11 mouse cellular contexts compared by ENCODE assay signal in the genomic region with DNA sequence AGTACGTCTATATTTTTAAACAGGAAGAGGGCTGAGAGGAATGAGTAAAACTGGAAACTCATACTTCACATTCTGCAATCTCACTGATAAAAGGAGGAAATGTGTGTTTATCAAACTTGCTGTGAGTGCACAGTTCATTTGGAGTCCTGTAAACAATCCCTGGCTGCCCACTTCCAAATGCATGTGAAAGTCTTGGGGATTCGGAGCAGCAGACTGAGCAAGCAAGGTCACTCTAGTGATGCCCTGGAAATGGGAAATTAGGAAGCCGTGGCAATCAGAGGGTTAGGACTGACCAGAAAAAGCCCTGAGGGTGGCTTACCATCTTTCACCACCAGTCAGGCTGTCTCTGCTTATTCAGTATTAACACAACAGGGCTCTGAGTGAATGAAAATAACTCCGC. TPM values are rescaled to one million over a fixed set of nuclear protein-coding genes. Genes with fewer than 3 reads are reported as not detected.
DNase-seq lines count a peak whose midpoint lies in the region; ATAC-seq lines count a peak whose summit lies in the region.
"Had no signal": no experiment of that assay in that cellular context is flagged by ENCODE, and none has a peak within 500 bp of the region (broad histone marks: within the 10 kb centered on the region; RNA-seq: fewer than 3 reads in every experiment).

No protein-coding gene starts in this region.

- H3K27me3 ChIP-seq in liver, embryonic 11.5 days (replicated peaks; ENCODE audit: control insufficient read depth, insufficient read depth, low read length) = no peaks in the 10 kb centered on the region
- H3K27me3 ChIP-seq: embryonic facial prominence, embryonic 15.5 days had no signal

- DNase-seq in cerebellum, adult 9-10 months = peak; percentile 6
- no peak for DNase-seq in cerebellum, adult 8-10 months
- DNase-seq in retina, postnatal 1 day = peak; percentile 45
- DNase-seq in retina, embryonic 14.5 days (ENCODE audit: low spot score) = no peak
- DNase-seq in liver, embryonic 11.5 days (ENCODE audit: low spot score) = no peak
- DNase-seq in thymus, postnatal 36 days = no peak
- no peak for DNase-seq in gastrocnemius, postnatal 4 days (ENCODE audit: low spot score in 2 of 2)
- DNase-seq: thymus, adult 18-20 months had no signal

- peak; percentile 45 for ATAC-seq in liver, embryonic 11.5 days (replicated peaks; ENCODE audit: low FRiP score)
- ATAC-seq in granulocyte monocyte progenitor cell, adult 5-6 weeks (replicated peaks; ENCODE audit: poor library complexity, severe bottlenecking) = no peak

- no peak overlapping the region for H3K9ac ChIP-seq in liver, embryonic 11.5 days (ENCODE audit: low read depth, low read length)
- H3K9ac ChIP-seq: embryonic facial prominence, embryonic 15.5 days had no signal

- WGBS in liver, embryonic 11.5 days = 41% methylated on average over 4 of the region's 4 CpGs

- H3K36me3 ChIP-seq in liver, embryonic 11.5 days (ENCODE audit: control insufficient read depth, insufficient read depth, low read length) = no peaks in the 10 kb centered on the region
- H3K36me3 ChIP-seq: embryonic facial prominence, embryonic 15.5 days had no signal

- H3K4me1 ChIP-seq in liver, embryonic 11.5 days (replicated peaks; ENCODE audit: control insufficient read depth, insufficient read depth, low read length) = no peaks in the 10 kb centered on the region; the same call in 1 of the 2 replicates
- H3K4me1 ChIP-seq: embryonic facial prominence, embryonic 15.5 days had no signal

- H3K27ac ChIP-seq in liver, embryonic 11.5 days (ENCODE audit: low read depth, low read length) = no peak overlapping the region
- H3K27ac ChIP-seq: embryonic facial prominence, embryonic 15.5 days; macrophage had no signal

- no peak overlapping the region for H3K4me3 ChIP-seq in liver, embryonic 11.5 days (ENCODE audit: low read depth, low read length)
- H3K4me3 ChIP-seq: embryonic facial prominence, embryonic 15.5 days had no signal

- no peak overlapping the region for H3K4me2 ChIP-seq in liver, embryonic 11.5 days
- H3K4me2 ChIP-seq: embryonic facial prominence, embryonic 15.5 days had no signal

- no peaks in the 10 kb centered on the region for H3K9me3 ChIP-seq in liver, embryonic 11.5 days (ENCODE audit: control insufficient read depth, low read length)
- H3K9me3 ChIP-seq: embryonic facial prominence, embryonic 15.5 days had no signal

RNA-seq across cellular contexts. Expression of a gene that starts 30.1 kb away (rescaled TPM):
- polyA plus RNA-seq in liver, embryonic 11.5 days (2014; fragmentation: Nextera tagmentation; extraction: Ambion mirVana) = 27.5 and 27.7 TPM in 2 replicates
- total RNA-seq in granulocyte monocyte progenitor cell, adult 5-6 weeks (2014; fragmentation: Nextera tagmentation) = 30.4 and 43.2 TPM in 2 replicates
- total RNA-seq in granulocyte monocyte progenitor cell, adult 5-6 weeks (2017) = 15.1 and 17.1 TPM in 2 replicates
- 1 to 10 TPM; 7.2 to 7.3 TPM for total RNA-seq in gastrocnemius, postnatal 4 days (2021)

Comparison
In these comparisons a context has a peak if more than half of its experiments do, and no peak if none do; other contexts are left out.
1. DNase-seq: peak in cerebellum, adult 9-10 months (single experiment) and retina, postnatal 1 day (single experiment); none in cerebellum, adult 8-10 months (single experiment), retina, embryonic 14.5 days (single experiment), liver, embryonic 11.5 days (single experiment), thymus, postnatal 36 days (0 of 2) and gastrocnemius, postnatal 4 days (0 of 2).